11 mouse cellular contexts compared by ENCODE assay signal in the genomic region with DNA sequence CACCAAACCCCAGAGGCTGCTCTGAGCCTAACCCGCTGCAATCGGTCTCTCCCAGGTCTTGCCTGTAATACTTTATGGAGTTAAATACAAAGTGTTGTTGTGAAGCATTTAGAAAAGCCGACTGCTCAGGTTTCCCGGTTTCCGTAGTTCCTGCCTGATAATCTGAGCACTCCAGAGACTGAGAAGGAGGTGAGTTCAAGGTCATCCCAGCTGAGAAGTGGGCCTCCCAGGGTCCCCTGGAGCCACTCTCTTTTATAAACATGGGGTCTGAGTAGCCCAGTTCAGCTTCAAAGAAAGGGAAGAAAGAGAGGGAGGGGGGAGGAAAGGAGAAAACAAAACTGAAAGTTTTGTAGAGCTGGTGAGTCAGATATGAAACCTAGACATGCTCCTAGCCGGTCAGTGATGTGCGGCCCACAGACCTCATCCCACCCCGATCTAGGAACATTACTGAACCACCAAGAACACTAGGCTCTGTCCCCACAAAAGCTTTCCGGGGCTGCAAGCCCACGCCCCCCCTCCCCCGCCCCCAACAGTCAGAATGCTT. TPM values are rescaled to one million over a fixed set of nuclear protein-coding genes. Genes with fewer than 3 reads are reported as not detected.
DNase-seq lines count a peak whose midpoint lies in the region; ATAC-seq and TF ChIP-seq lines count a peak whose summit lies in the region.
"Had no signal": no experiment of that assay in that cellular context is flagged by ENCODE, and none has a peak within 500 bp of the region (broad histone marks: within the 10 kb centered on the region; RNA-seq: fewer than 3 reads in every experiment).

A gene (plus strand): TSS at position 148 of the 544 bp plus-strand sequence.

- ATAC-seq in heart, embryonic 15.5 days (replicated peaks; ENCODE audit: insufficient number of reproducible peaks, insufficient read depth, low FRiP score, low read depth): no peak
- ATAC-seq in stomach, embryonic 16.5 days (ENCODE audit: insufficient read depth, low FRiP score): no peak
- no peak for ATAC-seq in stomach, postnatal 0 days (ENCODE audit: low FRiP score, low TSS enrichment)
- ATAC-seq in embryonic facial prominence, embryonic 12.5 days (ENCODE audit: insufficient number of reproducible peaks, insufficient read depth, low FRiP score, low TSS enrichment): no peak; the same call in 1 of the 2 replicates

- H3K9me3 ChIP-seq in heart, embryonic 15.5 days (replicated peaks): no peaks in the 10 kb centered on the region
- no peaks in the 10 kb centered on the region for H3K9me3 ChIP-seq in stomach, embryonic 16.5 days (replicated peaks; ENCODE audit: control insufficient read depth, low read length)
- H3K9me3 ChIP-seq in stomach, postnatal 0 days (ENCODE audit: control insufficient read depth, low read length): no peaks in the 10 kb centered on the region
- no peaks in the 10 kb centered on the region for H3K9me3 ChIP-seq in embryonic facial prominence, embryonic 12.5 days
- H3K9me3 ChIP-seq: G1E had no signal

- no peak within 1 kb of the TSS for H3K27ac ChIP-seq in heart, embryonic 15.5 days
- H3K27ac ChIP-seq in stomach, embryonic 16.5 days (ENCODE audit: low read length): no peak within 1 kb of the TSS
- no peak within 1 kb of the TSS for H3K27ac ChIP-seq in stomach, postnatal 0 days (replicated peaks)
- H3K27ac ChIP-seq in embryonic facial prominence, embryonic 12.5 days: 0 out of 2 replicates have a peak within 1 kb of the TSS, but pooled peaks have one; percentile 50
- H3K27ac ChIP-seq: hindbrain, embryonic 14.5 days had no signal

- WGBS in heart, embryonic 15.5 days: 54% methylated on average over 11 of the region's 11 CpGs
- WGBS in stomach, embryonic 16.5 days: 59% methylated on average over 11 of the region's 11 CpGs
- WGBS in stomach, postnatal 0 days: 59% methylated on average over 11 of the region's 11 CpGs
- 37% methylated on average over 11 of the region's 11 CpGs for WGBS in embryonic facial prominence, embryonic 12.5 days

- no peak for TF ChIP-seq EP300 in stomach, postnatal 0 days (optimal IDR thresholded peaks at IDR 0.05)

- no peak for TF ChIP-seq CTCF in stomach, postnatal 0 days (IDR thresholded peaks at IDR 0.05; ENCODE audit: low read depth)

- no peak within 1 kb of the TSS for H3K9ac ChIP-seq in heart, embryonic 15.5 days
- H3K9ac ChIP-seq in stomach, embryonic 16.5 days (ENCODE audit: low read length): peak within 1 kb of the TSS; percentile 48; the same call in 1 of the 2 replicates
- no peak within 1 kb of the TSS for H3K9ac ChIP-seq in stomach, postnatal 0 days (ENCODE audit: low read length)
- H3K9ac ChIP-seq in embryonic facial prominence, embryonic 12.5 days: peak within 1 kb of the TSS; percentile 2; the same call in 1 of the 2 replicates
- H3K9ac ChIP-seq: hindbrain, embryonic 14.5 days had no signal

- DNase-seq in heart, postnatal 14 days: no peak
- DNase-seq in stomach, postnatal 0 days (ENCODE audit: low spot score): no peak
- DNase-seq in splenic B cell, adult 2 months (ENCODE audit: low read depth, low spot score): peak; percentile 30
- DNase-seq in T-cell, adult 2 months (ENCODE audit: low spot score): no peak
- DNase-seq in urinary bladder, postnatal 36 days (ENCODE audit: low spot score in 2 of 2): no peak
- DNase-seq: cerebellum, adult 18-20 months had no signal

- 0 out of 2 replicates have a peak within 1 kb of the TSS, but pooled peaks have one; percentile 1 for H3K4me2 ChIP-seq in heart, embryonic 15.5 days
- H3K4me2 ChIP-seq in stomach, embryonic 16.5 days (ENCODE audit: low read depth, low read length): no peak within 1 kb of the TSS
- no peak within 1 kb of the TSS for H3K4me2 ChIP-seq in stomach, postnatal 0 days (replicated peaks; ENCODE audit: low read depth)
- H3K4me2 ChIP-seq in embryonic facial prominence, embryonic 12.5 days (replicated peaks): 0 out of 2 replicates have a peak within 1 kb of the TSS, but pooled peaks have one; percentile 13
- H3K4me2 ChIP-seq: hindbrain, embryonic 14.5 days had no signal

- H3K4me1 ChIP-seq in heart, embryonic 15.5 days (replicated peaks): peaks cover 10% of the 10 kb centered on the region
- peaks cover 3% of the 10 kb centered on the region; the same call in 1 of the 2 replicates for H3K4me1 ChIP-seq in stomach, embryonic 16.5 days (ENCODE audit: control insufficient read depth, insufficient read depth, low read length)
- H3K4me1 ChIP-seq in stomach, postnatal 0 days (replicated peaks; ENCODE audit: control insufficient read depth, insufficient read depth): no peaks in the 10 kb centered on the region
- H3K4me1 ChIP-seq in embryonic facial prominence, embryonic 12.5 days: peaks cover 20% of the 10 kb centered on the region

- H3K27me3 ChIP-seq in heart, embryonic 15.5 days: no peaks in the 10 kb centered on the region
- H3K27me3 ChIP-seq in stomach, embryonic 16.5 days (ENCODE audit: control insufficient read depth, insufficient read depth, low read length): no peaks in the 10 kb centered on the region
- H3K27me3 ChIP-seq in stomach, postnatal 0 days (ENCODE audit: control insufficient read depth, insufficient read depth, low read length): no peaks in the 10 kb centered on the region
- 0 out of 2 replicates have a peak, but pooled peaks cover 4% of the 10 kb centered on the region for H3K27me3 ChIP-seq in embryonic facial prominence, embryonic 12.5 days
- no peaks in the 10 kb centered on the region for H3K27me3 ChIP-seq in splenic B cell, adult 2 months (ENCODE audit: control insufficient read depth, insufficient read depth, low read length, poor library complexity, severe bottlenecking)

- intact Hi-C loops in heart, postnatal 14 days (cut with DNase I): no loop called here

- no peak within 1 kb of the TSS for H3K4me3 ChIP-seq in heart, embryonic 15.5 days
- H3K4me3 ChIP-seq in stomach, embryonic 16.5 days (replicated peaks; ENCODE audit: low read length): no peak within 1 kb of the TSS
- H3K4me3 ChIP-seq in stomach, postnatal 0 days (ENCODE audit: low read depth, low read length): no peak within 1 kb of the TSS
- no peak within 1 kb of the TSS for H3K4me3 ChIP-seq in embryonic facial prominence, embryonic 12.5 days

- H3K36me3 ChIP-seq in heart, embryonic 15.5 days: no peaks in the 10 kb centered on the region
- H3K36me3 ChIP-seq in stomach, embryonic 16.5 days (ENCODE audit: control insufficient read depth, insufficient read depth, low read length): no peaks in the 10 kb centered on the region
- no peaks in the 10 kb centered on the region for H3K36me3 ChIP-seq in stomach, postnatal 0 days (ENCODE audit: control insufficient read depth, insufficient read depth, low read length)
- H3K36me3 ChIP-seq in embryonic facial prominence, embryonic 12.5 days: no peaks in the 10 kb centered on the region
- no peaks in the 10 kb centered on the region for H3K36me3 ChIP-seq in splenic B cell, adult 2 months (ENCODE audit: control insufficient read depth, insufficient read depth, low read length, poor library complexity, severe bottlenecking)
- H3K36me3 ChIP-seq: G1E had no signal

RNA-seq across cellular contexts. Expression of the gene that starts here (rescaled TPM):
- 1.1 and 1.8 TPM in 2 replicates for polyA plus RNA-seq in heart, embryonic 15.5 days (2015; fragmentation: Nextera tagmentation; extraction: Ambion mirVana)
- total RNA-seq in heart, postnatal 14 days (2021): 1 to 10 TPM; 5.1 to 6.1 TPM
- polyA plus RNA-seq in stomach, embryonic 16.5 days (2015; fragmentation: Nextera tagmentation; extraction: Ambion mirVana): 1.0 and 1.1 TPM in 2 replicates
- polyA plus RNA-seq in stomach, postnatal 0 days (2015; fragmentation: Nextera tagmentation; extraction: Ambion mirVana): 0.59 and 0.62 TPM in 2 replicates
- 8.6 and 8.9 TPM in 2 replicates for polyA plus RNA-seq in embryonic facial prominence, embryonic 12.5 days (2016; fragmentation: Nextera tagmentation; extraction: Ambion mirVana)

Comparison
In these comparisons a context has a peak if more than half of its experiments do, and no peak if none do; other contexts are left out.
1. H3K9ac ChIP-seq: peak in stomach, embryonic 16.5 days (single experiment) and embryonic facial prominence, embryonic 12.5 days (single experiment); none in heart, embryonic 15.5 days (single experiment) and stomach, postnatal 0 days (single experiment).
2. H3K4me2 ChIP-seq: peak in heart, embryonic 15.5 days (single experiment) and embryonic facial prominence, embryonic 12.5 days (single experiment); none in stomach, embryonic 16.5 days (single experiment) and stomach, postnatal 0 days (single experiment).